Mouse (Mus musculus): ENCODE results near the gene Ints1. TPM values are rescaled to one million over a fixed set of nuclear protein-coding genes. Genes with fewer than 3 reads are reported as not detected.

Gene Ints1
- total and polyA plus RNA-seq, 3 experiments = 77.9 to 89.2 TPM; not detected in 1

- no peaks in the 10 kb centered on the region for H3K9me3 ChIP-seq (replicated peaks; ENCODE audit: insufficient read depth, low read length)
- no peak overlapping the region for H3K4me3 ChIP-seq (ENCODE audit: control insufficient read depth in 1 of 2, insufficient read depth in 1 of 2, low read depth in 2 of 2, low read length in 2 of 2)
- H3K27me3 ChIP-seq (ENCODE audit: control insufficient read depth in 1 of 2, insufficient read depth in 2 of 2, low read length in 2 of 2) = no peaks in the 10 kb centered on the region
- peaks cover 0 to 7% of the 10 kb centered on the region in 2 experiments; a peak in 2 of 4 replicates for H3K36me3 ChIP-seq (ENCODE audit: control insufficient read depth in 1 of 2, insufficient read depth in 2 of 2, low read length in 2 of 2)
- DNase-seq (ENCODE audit: low read depth, low spot score) = no peak
- H3K79me2 ChIP-seq (ENCODE audit: control insufficient read depth, insufficient read depth, low read length, poor library complexity) = no peaks in the 10 kb centered on the region
- H3K9ac ChIP-seq (ENCODE audit: control insufficient read depth, low read depth, low read length, poor library complexity, severe bottlenecking) = no peak overlapping the region
- no peak overlapping the region for H3K27ac ChIP-seq (ENCODE audit: control insufficient read depth, low read depth, low read length)
- TF ChIP-seq TBP (IDR thresholded peaks at IDR 0.05; ENCODE audit: low read depth, low read length) (no peak), MAFK (IDR thresholded peaks at IDR 0.05; ENCODE audit: borderline replicate concordance, low read depth, low read length) (no peak), USF2 (IDR thresholded peaks at IDR 0.05; ENCODE audit: borderline replicate concordance in 1 of 2, insufficient read depth in 1 of 2, low read depth in 1 of 2, low read length in 2 of 2) (no peak), HCFC1 (IDR thresholded peaks at IDR 0.05; ENCODE audit: low read depth, low read length) (no peak)
- H3K4me1 ChIP-seq (ENCODE audit: control insufficient read depth in 1 of 2, insufficient read depth in 2 of 2, low read length in 2 of 2) = peaks cover 0 to 22% of the 10 kb centered on the region in 2 experiments; a peak in 2 of 4 replicates
Measured at GRCm38 (mm10) chr5:139726186-139726585, 49.3 kb downstream of the Ints1 start.

GRCm38 (mm10) chr5:139724336-139725116 is 50.9 kb downstream of the Ints1 start:
- TF ChIP-seq TCF12 (IDR thresholded peaks at IDR 0.05; ENCODE audit: low read depth, low read length) (no peak), HCFC1 (IDR thresholded peaks at IDR 0.05; ENCODE audit: low read depth, low read length) (no peak), TAL1 (IDR thresholded peaks at IDR 0.05; ENCODE audit: low read length) (no peak), ZNF384 (IDR thresholded peaks at IDR 0.05; ENCODE audit: low read depth, low read length) (no peak), POLR2AphosphoS2 (IDR thresholded peaks at IDR 0.05; ENCODE audit: low read length) (no peak), USF1 (IDR thresholded peaks at IDR 0.05; ENCODE audit: low read depth, low read length) (no peak), UBTF (IDR thresholded peaks at IDR 0.05; ENCODE audit: borderline replicate concordance, insufficient read depth, low read depth, low read length) (no peak), EP300 (IDR thresholded peaks at IDR 0.05; ENCODE audit: low read depth in 1 of 2, low read length in 2 of 2) (no peak), ZC3H11A (IDR thresholded peaks at IDR 0.05; ENCODE audit: low read depth, low read length) (no peak), GABPA (IDR thresholded peaks at IDR 0.05; ENCODE audit: low read depth, low read length) (no peak), CHD2 (IDR thresholded peaks at IDR 0.05; ENCODE audit: low read length) (no peak), CHD1 (IDR thresholded peaks at IDR 0.05; ENCODE audit: low read depth, low read length) (no peak), ETS1 (IDR thresholded peaks at IDR 0.05; ENCODE audit: low read depth, low read length) (no peak), MAZ (IDR thresholded peaks at IDR 0.05; ENCODE audit: low read depth, low read length) (no peak)
- H3K4me3 ChIP-seq (ENCODE audit: control insufficient read depth in 1 of 2, insufficient read depth in 1 of 2, low read depth in 2 of 2, low read length in 2 of 2) = no peak overlapping the region
- peaks cover 0 to 7% of the 10 kb centered on the region in 2 experiments; a peak in 2 of 4 replicates for H3K36me3 ChIP-seq (ENCODE audit: control insufficient read depth in 1 of 2, insufficient read depth in 2 of 2, low read length in 2 of 2)
- DNase-seq (ENCODE audit: low read depth, low spot score) = no peak
- H3K9me3 ChIP-seq (replicated peaks; ENCODE audit: insufficient read depth, low read length) = no peaks in the 10 kb centered on the region
- H3K27me3 ChIP-seq (ENCODE audit: control insufficient read depth in 1 of 2, insufficient read depth in 2 of 2, low read length in 2 of 2) = no peaks in the 10 kb centered on the region
- no peak overlapping the region for H3K27ac ChIP-seq (ENCODE audit: control insufficient read depth, low read depth, low read length)
- peaks cover 0 to 22% of the 10 kb centered on the region in 2 experiments; a peak in 2 of 4 replicates for H3K4me1 ChIP-seq (ENCODE audit: control insufficient read depth in 1 of 2, insufficient read depth in 2 of 2, low read length in 2 of 2)
- H3K79me2 ChIP-seq (ENCODE audit: control insufficient read depth, insufficient read depth, low read length, poor library complexity) = no peaks in the 10 kb centered on the region
- no peak overlapping the region for H3K9ac ChIP-seq (ENCODE audit: control insufficient read depth, low read depth, low read length, poor library complexity, severe bottlenecking)

Measured in MEL (cell line).